Mouse (Mus musculus) heart, embryonic 13.5 days (tissue): ENCODE measurements at regions not wholly inside any gene's neighbourhood (a gene's known extent, or its start where the extent isn't known, plus 50 kb on each side); places are given as distances from the start of the nearest gene placed in this dataset.

Experiments used
- ATAC-seq: fragments of 200-750 bp; cut with Nextera tagmentation; 2 replicates; pipeline ENCODE4 v1.8.0; 2017; ENCODE audit warnings: moderate TSS enrichment; ENCODE audit not compliant: insufficient number of reproducible peaks, low FRiP score, low TSS enrichment; ENCODE audit errors: extremely low read depth
- H3K27ac ChIP-seq: fragments of 300-500 bp; sonication (generic); replicated peaks from 2 replicates; pipeline ENCODE4 v1.5.1; 2015; ENCODE audit warnings: moderate library complexity, mild to moderate bottlenecking, inconsistent platforms
- H3K27me3 ChIP-seq: fragments of 300-500 bp; sonication (generic); replicated peaks from 2 replicates; pipeline ENCODE4 v1.6.1; 2015; ENCODE audit warnings: mild to moderate bottlenecking, inconsistent platforms
- H3K36me3 ChIP-seq: fragments of 300-500 bp; sonication (generic); 2 replicates; pipeline ENCODE4 v1.6.1; 2015; ENCODE audit warnings: mild to moderate bottlenecking, inconsistent platforms
- H3K4me1 ChIP-seq: fragments of 300-500 bp; sonication (generic); 2 replicates; pipeline ENCODE4 v1.6.1; 2015; ENCODE audit warnings: inconsistent platforms
- H3K4me2 ChIP-seq: fragments of 300-500 bp; sonication (generic); 2 replicates; pipeline ENCODE4 v1.6.1; 2015; ENCODE audit warnings: inconsistent platforms, mild to moderate bottlenecking, moderate library complexity
- H3K4me3 ChIP-seq: fragments of 300-500 bp; sonication (generic); 2 replicates; pipeline ENCODE4 v1.5.1; 2015; ENCODE audit warnings: moderate library complexity, mild to moderate bottlenecking, inconsistent platforms
- H3K9ac ChIP-seq: fragments of 300-500 bp; sonication (generic); 2 replicates; pipeline ENCODE4 v1.6.1; 2015; ENCODE audit warnings: inconsistent platforms, mild to moderate bottlenecking, moderate library complexity
- H3K9me3 ChIP-seq: fragments of 300-500 bp; sonication (generic); 2 replicates; pipeline ENCODE4 v1.6.1; 2016; ENCODE audit warnings: inconsistent platforms
- WGBS: fragments of 180-500 bp; shearing (Covaris S2); methylation state at CpG from one replicate; pipeline ENCODE4 v1.1.7; 2015; ENCODE audit warnings: mixed read lengths; 5-methylcytosine and 5-hydroxymethylcytosine counted together

- Histone ChIP-seq H3K4me2 (no peak overlapping the region), H3K4me3 (no peak overlapping the region), H3K36me3 (no peaks in the 10 kb centered on the region), H3K9ac (no peak overlapping the region), H3K4me1 (no peaks in the 10 kb centered on the region), H3K9me3 (peaks cover 3% of the 10 kb centered on the region; the same call in 1 of the 2 replicates), H3K27me3 (no peaks in the 10 kb centered on the region), H3K27ac (no peak overlapping the region)
- no peak for ATAC-seq
- WGBS, result 61% methylated on average over 3 of the region's 3 CpGs
These were observed 109.1 kb downstream of the H2al2a start for GRCm38 (mm10) chr2:17887699-17888098.

GRCm38 (mm10) chr2:17882389-17882788 is 114.4 kb downstream of the H2al2a start:
- 65% methylated on average over 12 of the region's 12 CpGs for WGBS
- no peak overlapping the region for H3K9ac ChIP-seq

GRCm38 (mm10) chr2:17880800-17881717 is 115.7 kb downstream of the H2al2a start:
- ATAC-seq, result no peak
- Histone ChIP-seq H3K4me2 (no peak overlapping the region), H3K27ac (peak overlapping the region; percentile 58), H3K4me1 (peaks cover 11% of the 10 kb centered on the region), H3K36me3 (no peaks in the 10 kb centered on the region), H3K9me3 (0 out of 2 replicates have a peak, but pooled peaks cover 3% of the 10 kb centered on the region), H3K27me3 (no peaks in the 10 kb centered on the region), H3K9ac (no peak overlapping the region), H3K4me3 (no peak overlapping the region)
- 39% methylated on average over 11 of the region's 11 CpGs for WGBS

More at GRCm38 (mm10) chr2:17882389-17882788, 114.4 kb downstream of the H2al2a start:
- Histone ChIP-seq H3K27me3 (no peaks in the 10 kb centered on the region), H3K9me3 (0 out of 2 replicates have a peak, but pooled peaks cover 3% of the 10 kb centered on the region), H3K4me3 (no peak overlapping the region), H3K4me2 (no peak overlapping the region), H3K36me3 (no peaks in the 10 kb centered on the region), H3K27ac (no peak overlapping the region), H3K4me1 (peaks cover 11% of the 10 kb centered on the region)
- ATAC-seq, result no peak

GRCm38 (mm10) chr2:17877901-17878300 is 118.9 kb downstream of the H2al2a start:
- Histone ChIP-seq H3K36me3 (no peaks in the 10 kb centered on the region), H3K9ac (no peak overlapping the region), H3K4me2 (no peak overlapping the region), H3K9me3 (no peaks in the 10 kb centered on the region), H3K4me1 (peaks cover 11% of the 10 kb centered on the region), H3K4me3 (no peak overlapping the region), H3K27me3 (no peaks in the 10 kb centered on the region), H3K27ac (no peak overlapping the region)
- ATAC-seq, result no peak
- 76% methylated on average over 1 of the region's 1 CpGs for WGBS

- Histone ChIP-seq H3K27ac (no peak overlapping the region), H3K9me3 (no peaks in the 10 kb centered on the region), H3K27me3 (no peaks in the 10 kb centered on the region), H3K9ac (no peak overlapping the region), H3K4me1 (peaks cover 11% of the 10 kb centered on the region), H3K4me2 (no peak overlapping the region), H3K36me3 (no peaks in the 10 kb centered on the region), H3K4me3 (no peak overlapping the region)
- no peak for ATAC-seq
- 88% methylated on average over 3 of the region's 3 CpGs for WGBS
These were observed 119.8 kb downstream of the H2al2a start for GRCm38 (mm10) chr2:17876942-17877341.

- H3K9me3 ChIP-seq, result no peaks in the 10 kb centered on the region
- no peak overlapping the region for H3K4me2 ChIP-seq
- H3K4me3 ChIP-seq, result no peak overlapping the region
- H3K36me3 ChIP-seq, result no peaks in the 10 kb centered on the region
- ATAC-seq, result no peak
- no peak overlapping the region for H3K9ac ChIP-seq
- H3K4me1 ChIP-seq, result peaks cover 8% of the 10 kb centered on the region
- no peaks in the 10 kb centered on the region for H3K27me3 ChIP-seq
- H3K27ac ChIP-seq, result no peak overlapping the region
- 65% methylated on average over 9 of the region's 9 CpGs for WGBS
These were observed 120.6 kb downstream of the H2al2a start for GRCm38 (mm10) chr2:17876155-17876554.

- Histone ChIP-seq H3K4me2 (no peak overlapping the region), H3K36me3 (no peaks in the 10 kb centered on the region), H3K9ac (no peak overlapping the region), H3K4me3 (no peak overlapping the region), H3K4me1 (peaks cover 11% of the 10 kb centered on the region), H3K27me3 (no peaks in the 10 kb centered on the region; the same call in 1 of the 2 replicates), H3K9me3 (no peaks in the 10 kb centered on the region), H3K27ac (no peak overlapping the region)
- 48% methylated on average over 2 of the region's 2 CpGs for WGBS
- no peak for ATAC-seq
These were observed 126.2 kb downstream of the H2al2a start for GRCm38 (mm10) chr2:17870562-17870961.

- no peak overlapping the region for H3K27ac ChIP-seq
- 31% methylated on average over 9 of the region's 9 CpGs for WGBS
These were observed 128.6 kb downstream of the H2al2a start for GRCm38 (mm10) chr2:17868145-17868544.

GRCm38 (mm10) chr2:17867341-17867740 is 129.4 kb downstream of the H2al2a start:
- ATAC-seq, result no peak

More at GRCm38 (mm10) chr2:17868145-17868544, 128.6 kb downstream of the H2al2a start:
- no peak for ATAC-seq
- Histone ChIP-seq H3K4me2 (0 out of 2 replicates have a peak overlapping the region, but pooled peaks have one; percentile 1), H3K4me1 (peaks cover 11% of the 10 kb centered on the region), H3K4me3 (no peak overlapping the region), H3K27me3 (no peaks in the 10 kb centered on the region; the same call in 1 of the 2 replicates), H3K9ac (no peak overlapping the region), H3K9me3 (no peaks in the 10 kb centered on the region), H3K36me3 (no peaks in the 10 kb centered on the region)

GRCm38 (mm10) chr2:17861765-17862495 is 130.7 kb upstream of the Nebl start:
- Histone ChIP-seq H3K4me3 (peak overlapping the region; percentile 36), H3K36me3 (no peaks in the 10 kb centered on the region), H3K4me1 (peaks cover 27% of the 10 kb centered on the region), H3K27ac (no peak overlapping the region), H3K4me2 (peak overlapping the region; percentile 63), H3K27me3 (no peaks in the 10 kb centered on the region; the same call in 1 of the 2 replicates), H3K9ac (no peak overlapping the region), H3K9me3 (no peaks in the 10 kb centered on the region)
- ATAC-seq, result no peak
- 11% methylated on average over 10 of the region's 10 CpGs for WGBS

More at GRCm38 (mm10) chr2:17867341-17867740, 129.4 kb downstream of the H2al2a start:
- Histone ChIP-seq H3K4me1 (peaks cover 11% of the 10 kb centered on the region), H3K9ac (no peak overlapping the region), H3K27ac (no peak overlapping the region), H3K4me2 (no peak overlapping the region), H3K4me3 (no peak overlapping the region), H3K36me3 (no peaks in the 10 kb centered on the region), H3K27me3 (no peaks in the 10 kb centered on the region; the same call in 1 of the 2 replicates), H3K9me3 (no peaks in the 10 kb centered on the region)
- 58% methylated on average over 3 of the region's 3 CpGs for WGBS

GRCm38 (mm10) chr2:17860922-17861559 is 129.8 kb upstream of the Nebl start:
- peak overlapping the region; percentile 36; the same call in 1 of the 2 replicates for H3K4me3 ChIP-seq
- H3K27me3 ChIP-seq, result no peaks in the 10 kb centered on the region; the same call in 1 of the 2 replicates
- no peaks in the 10 kb centered on the region for H3K36me3 ChIP-seq
- no peak overlapping the region for H3K9ac ChIP-seq
- peaks cover 27% of the 10 kb centered on the region for H3K4me1 ChIP-seq
- ATAC-seq, result no peak
- no peak overlapping the region for H3K27ac ChIP-seq
- no peaks in the 10 kb centered on the region for H3K9me3 ChIP-seq
- H3K4me2 ChIP-seq, result peak overlapping the region; percentile 63
- 44% methylated on average over 4 of the region's 4 CpGs for WGBS
